Mouse (Mus musculus) NIH3T3 (cell line): ENCODE data around the gene Drd5.

Experiments used
- DNase-seq: peaks from one replicate; pipeline ENCODE4 v3.0.0-alpha.2; 2012; ENCODE audit warnings: low read depth

Gene Drd5

GRCm38 (mm10) chr5:38318966-38319786 lies at the start of gene Drd5:
TSS of gene Drd5 (plus strand) at chr5:38319367.
- no peak for DNase-seq

GRCm38 (mm10) chr5:38270942-38271341 lies 48.2 kb upstream of the Drd5 start:
- no peak for DNase-seq

GRCm38 (mm10) chr5:38273831-38274230 lies 45.3 kb upstream of the Drd5 start:
- no peak for DNase-seq

GRCm38 (mm10) chr5:38275771-38276170 lies 43.4 kb upstream of the Drd5 start, which contains the start of gene Otop1:
TSS of gene Otop1 (plus strand) at chr5:38275972.
- no peak for DNase-seq

GRCm38 (mm10) chr5:38276451-38276850 lies 42.7 kb upstream of the Drd5 start:
- no peak for DNase-seq

- no peak for DNase-seq
Observed at GRCm38 (mm10) chr5:38277098-38277866, 41.9 kb upstream of the Drd5 start.

- no peak for DNase-seq
Observed at GRCm38 (mm10) chr5:38277936-38278600, 41.1 kb upstream of the Drd5 start.

- DNase-seq = no peak
Observed at GRCm38 (mm10) chr5:38280075-38280474, 39.1 kb upstream of the Drd5 start.

GRCm38 (mm10) chr5:38285724-38286123 lies 33.4 kb upstream of the Drd5 start:
- no peak for DNase-seq

- DNase-seq = no peak
Observed at GRCm38 (mm10) chr5:38288476-38288875, 30.7 kb upstream of the Drd5 start.

- no peak for DNase-seq
Observed at GRCm38 (mm10) chr5:38301761-38302411, 17.3 kb upstream of the Drd5 start.

GRCm38 (mm10) chr5:38302651-38303050 lies 16.5 kb upstream of the Drd5 start:
- DNase-seq = no peak

- DNase-seq = no peak
Observed at GRCm38 (mm10) chr5:38305241-38305640, 13.9 kb upstream of the Drd5 start.

- peak; percentile 93 for DNase-seq
Observed at GRCm38 (mm10) chr5:38307255-38308101, 11.7 kb upstream of the Drd5 start.

GRCm38 (mm10) chr5:38308873-38309272 lies 10.3 kb upstream of the Drd5 start:
- DNase-seq = peak; percentile 59

- no peak for DNase-seq
Observed at GRCm38 (mm10) chr5:38309795-38310194, 9.4 kb upstream of the Drd5 start.

- DNase-seq = no peak
Observed at GRCm38 (mm10) chr5:38333381-38333780, 14.2 kb downstream of the Drd5 start.

- DNase-seq = no peak
Observed at GRCm38 (mm10) chr5:38334582-38334981, 15.4 kb downstream of the Drd5 start.

GRCm38 (mm10) chr5:38343101-38343500 lies 23.9 kb downstream of the Drd5 start:
- DNase-seq = no peak

- DNase-seq = peak; percentile 56
Observed at GRCm38 (mm10) chr5:38346646-38347432, 27.7 kb downstream of the Drd5 start.
